Mouse (Mus musculus): ENCODE data around the gene L2hgdh. TPM values are rescaled to one million over a fixed set of nuclear protein-coding genes. Genes with fewer than 3 reads are reported as not detected.

L2hgdh gene
- 39.9 TPM for polyA plus RNA-seq (2014; fragmentation: Illumina TruSeq; extraction: RNeasy Lipid Tissue Mini Kit (QIAGEN cat#74804); ENCODE audit: low read depth, low replicate concordance)

DNA sequence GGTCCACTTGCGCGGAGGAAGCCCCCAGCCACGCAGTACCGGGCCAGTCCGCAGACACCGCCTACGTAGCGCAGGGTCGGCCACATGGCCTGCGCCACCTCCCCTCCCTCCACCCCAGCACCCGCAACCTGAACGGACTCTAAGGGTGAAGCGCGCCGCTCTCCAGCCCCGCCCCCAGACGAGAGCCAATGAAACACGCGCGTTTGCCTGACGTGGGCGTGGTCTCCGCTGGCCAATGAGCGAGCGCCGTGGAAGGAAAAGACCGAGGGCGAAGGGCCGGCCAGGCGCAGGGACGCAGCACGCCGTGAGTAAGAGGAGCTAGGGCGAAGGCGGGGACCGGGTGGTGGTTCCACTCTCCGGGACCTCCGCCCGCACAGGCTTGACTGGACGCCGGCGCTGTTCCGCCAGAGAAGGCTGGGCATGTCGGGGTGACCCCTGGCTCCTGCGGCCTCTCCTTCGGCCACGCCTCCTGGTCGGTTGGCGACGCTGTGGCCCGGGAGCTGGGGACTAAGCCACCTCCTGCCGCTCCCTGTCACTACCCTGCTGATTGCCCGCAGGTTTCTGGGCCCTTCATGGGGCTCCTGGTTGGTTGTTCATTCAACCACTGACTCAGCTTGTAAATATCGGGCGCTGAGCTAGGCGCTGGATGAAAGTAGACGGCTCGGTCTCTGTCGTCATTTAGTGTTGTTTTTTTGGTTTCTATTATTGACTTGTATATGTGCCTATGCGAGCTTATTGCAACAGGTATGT, at the start of gene L2hgdh, which contains the start of gene Atp5s:
Gene L2hgdh, minus strand, starts transcription at position 163 of the 750 bp plus-strand sequence.
Gene Atp5s, plus strand, starts transcription at position 240 of the 750 bp plus-strand sequence.

DNA sequence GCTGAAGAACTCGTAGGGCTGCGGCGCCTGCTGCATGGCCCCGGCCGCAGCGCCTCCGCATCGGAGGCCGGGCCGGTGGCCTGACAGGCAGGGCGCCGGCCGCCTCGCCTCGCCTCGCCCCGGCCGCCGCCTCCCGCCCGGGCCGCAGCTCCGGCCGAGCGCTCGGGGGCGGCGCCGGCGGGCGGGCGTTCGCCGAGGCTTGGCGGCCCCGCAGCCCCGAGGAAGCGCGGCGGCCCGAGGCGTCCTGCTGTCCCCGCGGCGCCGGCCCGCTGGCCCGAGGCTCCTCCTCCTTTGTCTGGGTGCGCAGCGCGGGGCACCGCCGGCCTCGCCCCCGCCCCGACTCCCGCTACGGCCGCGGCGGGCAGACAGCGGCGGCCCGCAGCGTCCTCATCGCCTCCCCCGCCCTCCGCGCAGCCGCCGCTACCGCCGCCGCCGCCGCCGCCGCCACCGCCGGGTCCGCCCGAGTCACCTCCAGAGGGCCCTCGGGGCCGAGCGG, 43.1 kb downstream of the L2hgdh start, which contains the start of gene Sos2:
Gene Sos2, minus strand, starts transcription at position 287 of the 496 bp plus-strand sequence.

Other genes with a start within 250 kb of the L2hgdh start
- gene Vcpkmt, start 141.8 kb downstream of the L2hgdh start, polyA plus RNA-seq (2014; fragmentation: Illumina TruSeq; extraction: RNeasy Lipid Tissue Mini Kit (QIAGEN cat#74804); ENCODE audit: low read depth, low replicate concordance), result 3.2 TPM
- gene Sos2, start 43.0 kb downstream of the L2hgdh start, polyA plus RNA-seq (2014; fragmentation: Illumina TruSeq; extraction: RNeasy Lipid Tissue Mini Kit (QIAGEN cat#74804); ENCODE audit: low read depth, low replicate concordance), result 32.8 TPM
- 50.6 TPM for gene Atp5s, start 77 bp upstream of the L2hgdh start, polyA plus RNA-seq (2014; fragmentation: Illumina TruSeq; extraction: RNeasy Lipid Tissue Mini Kit (QIAGEN cat#74804); ENCODE audit: low read depth, low replicate concordance)
- 12.4 TPM for gene Cdkl1, start 66.4 kb upstream of the L2hgdh start, polyA plus RNA-seq (2014; fragmentation: Illumina TruSeq; extraction: RNeasy Lipid Tissue Mini Kit (QIAGEN cat#74804); ENCODE audit: low read depth, low replicate concordance)
- gene Atl1, start 167.7 kb upstream of the L2hgdh start, polyA plus RNA-seq (2014; fragmentation: Illumina TruSeq; extraction: RNeasy Lipid Tissue Mini Kit (QIAGEN cat#74804); ENCODE audit: low read depth, low replicate concordance), result 4.8 TPM
- gene Map4k5, start 168.3 kb upstream of the L2hgdh start, polyA plus RNA-seq (2014; fragmentation: Illumina TruSeq; extraction: RNeasy Lipid Tissue Mini Kit (QIAGEN cat#74804); ENCODE audit: low read depth, low replicate concordance), result 20.2 TPM